Mouse (Mus musculus): ENCODE data around the gene Cdhr3.

The Cdhr3 gene

GRCm38 (mm10) chr12:33035719-33036521, 56.8 kb downstream of the Cdhr3 start:
- no peak for DNase-seq (ENCODE audit: extremely low read depth, insufficient read length, low spot score)

- no peak for DNase-seq (ENCODE audit: extremely low read depth, insufficient read length, low spot score)
Measured at GRCm38 (mm10) chr12:33035089-33035718, 57.5 kb downstream of the Cdhr3 start.

GRCm38 (mm10) chr12:33034343-33035088, 58.2 kb downstream of the Cdhr3 start:
- no peak for DNase-seq (ENCODE audit: extremely low read depth, insufficient read length, low spot score)

DNA sequence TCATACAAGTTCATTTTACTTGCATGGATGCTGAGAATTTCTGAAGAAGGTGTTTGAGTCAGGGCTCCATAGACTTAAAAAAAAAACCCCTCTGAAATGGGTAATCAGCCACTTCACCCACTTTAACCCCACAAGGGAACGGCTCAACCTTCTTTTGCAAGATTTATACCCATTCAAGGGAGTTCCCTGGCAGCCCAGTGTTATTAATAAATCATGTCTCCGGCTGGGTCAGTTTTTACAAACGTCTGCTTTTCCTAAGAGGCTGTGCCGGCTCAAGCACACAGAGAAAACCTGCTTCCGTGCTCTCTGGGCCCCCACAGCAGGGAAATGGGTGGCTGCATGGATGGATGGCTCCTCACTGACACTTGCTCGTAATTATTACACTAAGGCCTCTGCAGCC, 59.5 kb downstream of the Cdhr3 start:
- DNase-seq (ENCODE audit: extremely low read depth, insufficient read length, low spot score) = no peak

DNA sequence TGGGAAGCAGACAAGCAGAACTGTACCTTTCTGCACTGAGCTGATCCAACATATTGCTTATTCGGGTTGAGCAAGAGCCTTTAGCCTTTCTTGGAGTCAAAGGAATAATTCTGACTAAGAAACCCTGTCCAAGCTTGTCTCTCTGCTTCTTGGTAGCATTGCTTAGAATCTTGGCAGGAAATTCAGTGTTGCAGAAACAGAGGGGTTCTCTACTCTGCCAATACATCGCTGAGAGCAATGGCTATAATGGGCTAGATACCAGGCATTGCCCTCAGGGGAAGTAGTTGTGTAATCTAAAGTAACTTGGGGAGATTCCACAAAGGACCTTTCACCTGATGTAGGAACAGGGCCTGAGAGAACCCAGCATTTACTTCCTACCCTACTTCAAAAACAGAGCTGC, 62.1 kb downstream of the Cdhr3 start:
- DNase-seq (ENCODE audit: extremely low read depth, insufficient read length, low spot score) = no peak

GRCm38 (mm10) chr12:33030066-33030465, 62.6 kb downstream of the Cdhr3 start:
- no peak for DNase-seq (ENCODE audit: extremely low read depth, insufficient read length, low spot score)

GRCm38 (mm10) chr12:33028708-33029107, 64.0 kb downstream of the Cdhr3 start:
- peak; percentile 68 for DNase-seq (ENCODE audit: extremely low read depth, insufficient read length, low spot score)

DNA sequence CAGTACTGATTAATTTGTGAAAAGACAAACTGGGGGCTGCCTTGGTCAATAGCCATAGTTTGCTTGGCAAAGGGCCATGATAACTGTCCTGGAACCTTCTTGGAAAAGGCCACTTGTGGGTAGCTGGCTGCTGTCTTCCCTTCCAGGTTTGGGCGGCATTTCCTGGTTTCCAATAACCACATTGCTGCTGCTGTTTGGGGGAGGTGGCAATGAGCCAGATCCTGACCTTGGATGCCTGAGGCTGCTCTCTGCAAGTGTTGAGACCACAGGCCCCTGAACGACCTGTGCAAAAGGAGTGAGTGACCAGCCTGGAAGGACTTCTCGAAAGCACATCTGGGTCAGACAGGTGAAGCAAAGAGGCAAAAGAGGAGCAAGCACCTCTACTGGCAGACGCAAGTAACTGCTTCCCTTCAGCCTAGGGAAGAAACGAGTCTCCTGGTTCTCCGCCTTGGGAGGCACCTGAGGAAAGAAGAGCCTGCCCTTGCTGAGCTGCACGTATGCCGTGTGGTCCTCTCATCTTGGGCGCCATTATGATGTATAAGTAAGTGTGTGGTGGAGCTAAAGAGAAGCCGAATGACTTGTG, 64.5 kb downstream of the Cdhr3 start:
- DNase-seq (ENCODE audit: extremely low read depth, insufficient read length, low spot score) = peak; percentile 44

DNA sequence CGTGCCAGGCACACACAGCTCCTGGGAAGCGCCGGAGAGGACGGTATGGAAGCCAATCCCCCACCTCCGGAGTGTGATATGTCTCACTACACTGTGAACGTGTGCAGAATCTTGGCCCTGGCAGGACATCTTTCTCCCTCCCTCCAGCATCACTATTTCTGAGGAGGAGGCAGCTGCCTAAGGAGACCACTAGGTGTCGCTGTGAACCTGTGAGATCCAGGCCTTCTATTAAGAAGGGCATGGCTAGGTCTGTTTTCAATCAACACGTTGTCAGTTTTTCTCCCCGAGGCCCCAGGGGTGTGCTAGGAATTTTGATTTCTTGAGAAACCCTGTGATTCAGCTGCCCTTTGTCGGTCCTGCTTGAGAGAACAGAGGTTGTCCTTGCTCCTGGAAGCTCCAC, 65.6 kb downstream of the Cdhr3 start:
- DNase-seq (ENCODE audit: extremely low read depth, insufficient read length, low spot score) = peak; percentile 33

DNA sequence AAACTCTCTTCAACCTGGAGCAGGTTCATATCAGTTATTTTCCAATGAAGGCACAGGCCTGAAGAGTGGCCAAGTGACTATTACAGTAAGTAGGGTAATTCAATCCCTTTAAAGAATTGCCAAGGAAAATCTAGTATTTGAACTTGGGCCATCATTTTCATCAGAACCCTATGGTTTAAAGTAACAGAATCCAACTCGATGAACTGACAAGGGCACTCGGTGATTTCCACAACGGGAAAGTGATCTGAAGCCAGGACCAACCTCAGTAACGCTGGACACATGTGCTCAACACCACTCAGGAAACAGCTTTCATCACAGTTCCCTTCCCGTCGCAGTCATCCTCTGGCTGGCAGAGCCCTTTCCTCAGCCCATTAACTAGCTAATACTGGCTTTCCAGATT, 68.2 kb downstream of the Cdhr3 start:
- no peak for DNase-seq (ENCODE audit: extremely low read depth, insufficient read length, low spot score)

- DNase-seq (ENCODE audit: extremely low read depth, insufficient read length, low spot score) = no peak
Measured at GRCm38 (mm10) chr12:33021751-33022150, 70.9 kb downstream of the Cdhr3 start.

DNA sequence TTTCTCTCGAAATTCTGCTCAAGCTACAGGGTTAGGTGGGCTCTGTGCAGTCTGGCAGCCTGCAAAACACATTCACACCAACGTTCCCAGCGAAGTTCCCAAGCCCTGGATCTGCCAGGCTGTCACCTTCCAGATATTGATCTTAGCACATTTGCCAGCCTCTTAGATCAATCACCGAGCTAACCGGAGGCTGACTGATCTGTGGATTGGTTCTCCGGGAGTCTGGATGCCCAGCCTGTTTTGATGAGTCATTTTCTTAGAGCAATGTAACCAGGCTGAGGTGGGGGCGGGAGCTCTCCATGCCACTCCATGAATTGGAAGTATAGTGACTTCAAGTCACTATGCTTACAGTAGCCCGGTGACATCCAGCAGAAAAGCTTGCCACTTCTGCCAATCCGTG, 71.5 kb downstream of the Cdhr3 start:
- no peak for DNase-seq (ENCODE audit: extremely low read depth, insufficient read length, low spot score)

GRCm38 (mm10) chr12:33020011-33020410, 72.7 kb downstream of the Cdhr3 start:
- peak; percentile 77 for DNase-seq (ENCODE audit: extremely low read depth, insufficient read length, low spot score)

GRCm38 (mm10) chr12:33018601-33019000, 74.1 kb downstream of the Cdhr3 start:
- no peak for DNase-seq (ENCODE audit: extremely low read depth, insufficient read length, low spot score)

DNA sequence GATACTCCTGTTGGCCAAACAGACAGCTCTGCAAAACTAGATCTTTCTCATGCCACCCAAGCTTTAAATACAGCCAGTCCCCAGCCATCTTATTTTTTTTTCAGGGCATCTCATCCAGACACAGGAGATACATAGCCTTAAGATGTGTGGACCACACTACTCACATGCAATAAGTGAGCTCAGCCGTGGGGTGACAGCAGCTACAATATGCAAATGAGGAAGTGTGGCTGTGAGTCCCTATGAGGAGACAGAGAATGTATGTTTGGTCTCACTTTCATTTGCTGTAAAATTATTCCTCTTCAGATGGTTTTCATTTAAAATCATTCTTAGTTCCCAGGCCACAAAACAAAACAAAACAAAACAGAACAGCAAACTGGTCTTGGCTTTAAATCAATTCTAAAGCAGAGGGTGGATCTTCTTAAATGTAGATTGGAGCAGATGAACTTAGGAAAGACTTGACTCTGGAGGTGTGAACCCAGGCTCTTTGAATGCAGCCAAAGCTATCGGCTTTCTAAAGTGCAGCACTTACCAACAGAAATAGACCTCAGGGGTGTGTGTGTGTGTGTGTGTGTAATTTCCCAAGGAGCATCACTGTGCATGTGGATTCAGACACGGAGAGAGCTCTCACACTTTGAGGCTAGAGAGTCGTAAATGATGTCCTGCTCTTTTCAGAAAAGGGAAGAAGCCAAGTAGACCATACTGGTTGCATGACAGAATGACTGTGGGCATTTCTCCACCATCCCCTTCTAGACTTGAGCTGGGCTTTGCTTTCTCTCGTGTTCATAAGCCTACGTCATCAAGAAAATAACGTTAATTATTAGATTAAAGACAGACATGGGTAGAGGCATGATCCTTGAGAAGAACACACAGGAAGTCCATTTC, 75.6 kb downstream of the Cdhr3 start:
- no peak for DNase-seq (ENCODE audit: extremely low read depth, insufficient read length, low spot score)

- DNase-seq (ENCODE audit: extremely low read depth, insufficient read length, low spot score) = no peak
Measured at GRCm38 (mm10) chr12:33015103-33015502, 77.6 kb downstream of the Cdhr3 start.

DNA sequence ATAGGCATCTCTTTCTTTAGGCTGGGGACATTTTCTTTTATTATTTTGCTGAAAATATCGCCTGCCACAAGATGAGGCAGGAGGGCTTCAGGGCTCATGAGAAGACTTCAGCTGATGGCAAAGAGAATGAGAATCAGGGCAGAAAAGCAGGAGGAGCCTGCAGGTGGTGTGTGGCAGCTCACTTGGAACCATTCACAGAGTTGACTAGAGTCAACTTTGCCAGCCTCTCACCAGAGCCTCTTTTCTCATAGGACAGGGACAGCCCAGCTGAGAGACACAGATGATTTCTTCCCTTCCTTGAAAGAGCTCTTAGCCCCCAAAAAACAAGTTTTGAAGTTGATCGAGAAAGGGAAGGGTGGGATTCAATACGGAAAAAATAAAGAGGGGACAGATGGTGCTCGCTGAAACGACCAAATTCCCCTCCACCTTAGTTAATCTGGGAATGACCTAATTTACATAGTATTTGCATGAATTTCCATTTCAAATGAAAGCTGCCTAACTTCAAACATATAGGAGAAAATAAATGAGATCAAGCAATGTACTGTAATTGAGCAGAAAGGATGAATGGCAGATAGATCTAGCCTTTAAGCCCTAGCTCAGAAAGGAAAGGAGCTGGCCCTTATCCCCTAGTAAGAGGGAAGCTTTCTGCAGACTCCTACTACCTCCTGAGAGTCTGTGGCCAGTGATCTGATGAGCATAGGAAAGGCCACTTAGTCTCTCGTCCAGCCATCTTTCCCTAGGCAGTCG, 78.5 kb downstream of the Cdhr3 start:
- no peak for DNase-seq (ENCODE audit: extremely low read depth, insufficient read length, low spot score)

GRCm38 (mm10) chr12:33010026-33010425, 82.6 kb downstream of the Cdhr3 start:
- no peak for DNase-seq (ENCODE audit: extremely low read depth, insufficient read length, low spot score)

DNA sequence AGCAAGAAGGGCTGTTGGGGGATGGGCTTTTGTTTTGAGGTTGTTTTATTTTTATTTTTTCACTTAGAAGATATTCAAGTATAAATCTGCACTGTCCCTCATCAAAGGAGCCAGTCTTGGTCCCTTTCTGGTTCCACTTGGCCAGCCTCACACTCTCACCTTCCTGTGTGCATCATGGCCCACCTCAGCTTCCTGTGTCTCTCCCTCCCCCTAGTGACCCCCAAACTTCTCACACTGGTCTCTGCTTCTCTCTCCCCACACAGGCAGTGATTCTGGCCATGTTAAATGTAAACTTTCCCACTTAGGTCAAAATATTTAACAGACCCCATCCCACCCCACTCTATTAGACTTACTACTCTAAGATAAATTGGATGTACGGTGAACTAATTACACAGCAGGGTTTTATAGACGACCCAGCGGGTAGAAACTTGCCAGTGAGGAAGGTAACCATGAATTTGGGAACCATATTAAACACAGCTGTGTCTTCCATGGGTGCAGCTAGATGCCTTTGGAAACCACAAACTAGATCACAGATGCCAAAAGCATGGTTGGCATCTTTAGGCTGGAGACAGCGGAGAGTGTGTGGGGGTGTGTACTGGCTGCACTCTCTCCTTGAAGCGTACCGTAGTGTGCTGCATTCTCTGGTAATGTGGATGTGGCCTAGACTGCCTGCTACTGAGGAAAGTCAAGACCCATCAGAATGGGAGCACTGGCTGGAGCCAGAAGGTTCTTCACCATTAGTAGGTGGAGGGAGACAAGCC, 83.3 kb downstream of the Cdhr3 start:
- no peak for DNase-seq (ENCODE audit: extremely low read depth, insufficient read length, low spot score)

Data from 3134 (cell line).